Mouse (Mus musculus) heart, postnatal 0 days (tissue): ENCODE data around the gene 1700088E04Rik.
A peak's percentile ranks its signal among the peaks of the same experiment; 100 is the strongest.

Experiments used
- CTCF ChIP-seq: IDR thresholded peaks from 2 replicates; pipeline ENCODE4 v1.5.1; 2016; ENCODE audit warnings: antibody characterized with exemption, control low read depth, low read depth
- EP300 ChIP-seq: IDR thresholded peaks from 2 replicates; pipeline ENCODE4 v1.6.1; 2016; ENCODE audit warnings: antibody characterized with exemption, low read depth

- peak; percentile 59 for TF ChIP-seq CTCF
- no peak for TF ChIP-seq EP300
Observed at GRCm38 (mm10) chr15:79139640-79140039, 1.4 kb downstream of the 1700088E04Rik start.
